Mouse (Mus musculus): ENCODE results near the gene Bloc1s4.

Gene Bloc1s4

GRCm38 (mm10) chr5:36748536-36749061 lies at the start of gene Bloc1s4:
Gene Bloc1s4 (minus strand): TSS chr5:36748650.
- DNase-seq (ENCODE audit: low read depth, low spot score) = peak; percentile 98

GRCm38 (mm10) chr5:36797291-36797690 lies 48.8 kb upstream of the Bloc1s4 start:
- no peak for DNase-seq (ENCODE audit: low read depth, low spot score)

- DNase-seq (ENCODE audit: low read depth, low spot score) = peak; percentile 98
Measured at GRCm38 (mm10) chr5:36796296-36797014, 48.0 kb upstream of the Bloc1s4 start, which contains the start of gene Mrfap1. Gene Mrfap1 (minus strand): TSS chr5:36796772.

GRCm38 (mm10) chr5:36795647-36796295 lies 47.3 kb upstream of the Bloc1s4 start:
- DNase-seq (ENCODE audit: low read depth, low spot score) = peak; percentile 83

GRCm38 (mm10) chr5:36791861-36792260 lies 43.4 kb upstream of the Bloc1s4 start:
- DNase-seq (ENCODE audit: low read depth, low spot score) = peak; percentile 20

GRCm38 (mm10) chr5:36786052-36786451 lies 37.6 kb upstream of the Bloc1s4 start:
- DNase-seq (ENCODE audit: low read depth, low spot score) = no peak

GRCm38 (mm10) chr5:36779512-36779911 lies 31.1 kb upstream of the Bloc1s4 start:
- DNase-seq (ENCODE audit: low read depth, low spot score) = no peak

- no peak for DNase-seq (ENCODE audit: low read depth, low spot score)
Measured at GRCm38 (mm10) chr5:36778901-36779300, 30.5 kb upstream of the Bloc1s4 start.

GRCm38 (mm10) chr5:36777186-36777585 lies 28.7 kb upstream of the Bloc1s4 start:
- DNase-seq (ENCODE audit: low read depth, low spot score) = no peak

- DNase-seq (ENCODE audit: low read depth, low spot score) = no peak
Measured at GRCm38 (mm10) chr5:36776021-36776575, 27.6 kb upstream of the Bloc1s4 start.

- no peak for DNase-seq (ENCODE audit: low read depth, low spot score)
Measured at GRCm38 (mm10) chr5:36775317-36775716, 26.9 kb upstream of the Bloc1s4 start.

- no peak for DNase-seq (ENCODE audit: low read depth, low spot score)
Measured at GRCm38 (mm10) chr5:36772586-36772985, 24.1 kb upstream of the Bloc1s4 start.

GRCm38 (mm10) chr5:36769603-36770002 lies 21.2 kb upstream of the Bloc1s4 start:
- DNase-seq (ENCODE audit: low read depth, low spot score) = no peak

GRCm38 (mm10) chr5:36766958-36767703 lies 18.7 kb upstream of the Bloc1s4 start:
- DNase-seq (ENCODE audit: low read depth, low spot score) = peak; percentile 82

- DNase-seq (ENCODE audit: low read depth, low spot score) = no peak
Measured at GRCm38 (mm10) chr5:36759848-36760247, 11.4 kb upstream of the Bloc1s4 start.

GRCm38 (mm10) chr5:36757033-36757432 lies 8.6 kb upstream of the Bloc1s4 start:
- peak; percentile 52 for DNase-seq (ENCODE audit: low read depth, low spot score)

- DNase-seq (ENCODE audit: low read depth, low spot score) = peak; percentile 19
Measured at GRCm38 (mm10) chr5:36750119-36751078, 1.9 kb upstream of the Bloc1s4 start.

GRCm38 (mm10) chr5:36747794-36748535 lies 485 bp downstream of the Bloc1s4 start:
- DNase-seq (ENCODE audit: low read depth, low spot score) = no peak

- DNase-seq (ENCODE audit: low read depth, low spot score) = no peak
Measured at GRCm38 (mm10) chr5:36747071-36747470, 1.4 kb downstream of the Bloc1s4 start.

Measured in brain, adult 2 months (tissue).